Comparison of ENCODE assay signal across 8 mouse cellular contexts in genomic region chrX:102003632-102004315, GRCm38 (mm10).
DNase-seq lines count a peak whose midpoint lies in the region; ATAC-seq and TF ChIP-seq lines count a peak whose summit lies in the region.

No protein-coding gene starts in this region.

- no peaks in the 10 kb centered on the region for H3K9me3 ChIP-seq in liver, embryonic 11.5 days (ENCODE audit: control insufficient read depth, low read length)
- H3K9me3 ChIP-seq in liver, postnatal 0 days (ENCODE audit: low read length) = no peaks in the 10 kb centered on the region
- no peaks in the 10 kb centered on the region for H3K9me3 ChIP-seq in hindbrain, embryonic 16.5 days (ENCODE audit: control insufficient read depth, low read length)
- H3K9me3 ChIP-seq in limb, embryonic 13.5 days = no peaks in the 10 kb centered on the region
- no peaks in the 10 kb centered on the region for H3K9me3 ChIP-seq in stomach, embryonic 15.5 days

- no peak overlapping the region for H3K27ac ChIP-seq in liver, embryonic 11.5 days (ENCODE audit: low read depth, low read length)
- H3K27ac ChIP-seq in liver, postnatal 0 days (ENCODE audit: low read depth) = no peak overlapping the region
- peak overlapping the region; percentile 25; the same call in 1 of the 2 replicates for H3K27ac ChIP-seq in hindbrain, embryonic 16.5 days (ENCODE audit: low read depth, low read length)
- no peak overlapping the region for H3K27ac ChIP-seq in limb, embryonic 13.5 days
- no peak overlapping the region for H3K27ac ChIP-seq in stomach, embryonic 15.5 days

- whole genome bisulfite sequencing in liver, embryonic 11.5 days = 23% methylated on average over 20 of the region's 20 CpGs
- 20% methylated on average over 20 of the region's 20 CpGs for WGBS in liver, postnatal 0 days (ENCODE audit: insufficient replicate concordance)
- WGBS in hindbrain, embryonic 16.5 days = 11% methylated on average over 20 of the region's 20 CpGs
- WGBS in limb, embryonic 13.5 days = 24% methylated on average over 20 of the region's 20 CpGs
- 21% methylated on average over 20 of the region's 20 CpGs for WGBS in stomach, embryonic 15.5 days

- H3K9ac ChIP-seq in liver, embryonic 11.5 days (ENCODE audit: low read depth, low read length) = no peak overlapping the region
- H3K9ac ChIP-seq in liver, postnatal 0 days (replicated peaks) = no peak overlapping the region
- peak overlapping the region; percentile 57 for H3K9ac ChIP-seq in hindbrain, embryonic 16.5 days (ENCODE audit: low read depth, low read length)
- no peak overlapping the region; the same call in 1 of the 2 replicates for H3K9ac ChIP-seq in limb, embryonic 13.5 days
- no peak overlapping the region for H3K9ac ChIP-seq in stomach, embryonic 15.5 days

- no peak for TF ChIP-seq CTCF in liver, postnatal 0 days (IDR thresholded peaks at IDR 0.05; ENCODE audit: low read depth)

- DNase-seq in liver, embryonic 11.5 days (ENCODE audit: low spot score) = no peak
- no peak for DNase-seq in liver, postnatal 0 days
- peak; percentile 75 to 81 for DNase-seq in cerebellum, postnatal 25 days
- no peak for DNase-seq in thymus, adult 18-20 months
- no peak for DNase-seq in lung, postnatal 4 days

- no peak overlapping the region for H3K4me3 ChIP-seq in liver, embryonic 11.5 days (ENCODE audit: low read depth, low read length)
- no peak overlapping the region for H3K4me3 ChIP-seq in liver, postnatal 0 days (ENCODE audit: low read depth, low read length)
- H3K4me3 ChIP-seq in hindbrain, embryonic 16.5 days (ENCODE audit: low read length) = peak overlapping the region; percentile 40
- H3K4me3 ChIP-seq in limb, embryonic 13.5 days = peak overlapping the region; percentile 38
- peak overlapping the region; percentile 25 for H3K4me3 ChIP-seq in stomach, embryonic 15.5 days (replicated peaks)

- H3K27me3 ChIP-seq in liver, embryonic 11.5 days (replicated peaks; ENCODE audit: control insufficient read depth, insufficient read depth, low read length) = peaks cover 69% of the 10 kb centered on the region
- H3K27me3 ChIP-seq in liver, postnatal 0 days (ENCODE audit: insufficient read depth, low read length) = peaks cover 29% of the 10 kb centered on the region
- peaks cover 10% of the 10 kb centered on the region; the same call in 1 of the 2 replicates for H3K27me3 ChIP-seq in hindbrain, embryonic 16.5 days (replicated peaks; ENCODE audit: control insufficient read depth, insufficient read depth, low read length)
- H3K27me3 ChIP-seq in limb, embryonic 13.5 days = peaks cover 78% of the 10 kb centered on the region
- peaks cover 4% of the 10 kb centered on the region; the same call in 1 of the 2 replicates for H3K27me3 ChIP-seq in stomach, embryonic 15.5 days (replicated peaks)

- no peaks in the 10 kb centered on the region for H3K36me3 ChIP-seq in liver, embryonic 11.5 days (ENCODE audit: control insufficient read depth, insufficient read depth, low read length)
- H3K36me3 ChIP-seq in liver, postnatal 0 days (replicated peaks; ENCODE audit: insufficient read depth, low read length) = no peaks in the 10 kb centered on the region
- no peaks in the 10 kb centered on the region for H3K36me3 ChIP-seq in hindbrain, embryonic 16.5 days (ENCODE audit: control insufficient read depth, insufficient read depth, low read length)
- H3K36me3 ChIP-seq in limb, embryonic 13.5 days = no peaks in the 10 kb centered on the region
- no peaks in the 10 kb centered on the region for H3K36me3 ChIP-seq in stomach, embryonic 15.5 days

- no peak for TF ChIP-seq EP300 in liver, postnatal 0 days (IDR thresholded peaks at IDR 0.05; ENCODE audit: low read depth)

- H3K4me1 ChIP-seq in liver, embryonic 11.5 days (replicated peaks; ENCODE audit: control insufficient read depth, insufficient read depth, low read length) = no peaks in the 10 kb centered on the region
- H3K4me1 ChIP-seq in liver, postnatal 0 days (ENCODE audit: insufficient read depth) = no peaks in the 10 kb centered on the region
- H3K4me1 ChIP-seq in hindbrain, embryonic 16.5 days (ENCODE audit: control insufficient read depth, insufficient read depth, low read depth, low read length) = peaks cover 2% of the 10 kb centered on the region; the same call in 1 of the 2 replicates
- peaks cover 25% of the 10 kb centered on the region; the same call in 1 of the 2 replicates for H3K4me1 ChIP-seq in limb, embryonic 13.5 days
- H3K4me1 ChIP-seq in stomach, embryonic 15.5 days = 0 out of 2 replicates have a peak, but pooled peaks cover 5% of the 10 kb centered on the region

- ATAC-seq in liver, embryonic 11.5 days (replicated peaks; ENCODE audit: low FRiP score) = no peak
- no peak for ATAC-seq in liver, postnatal 0 days
- peak; percentile 91 for ATAC-seq in hindbrain, embryonic 16.5 days
- peak; percentile 65; the same call in 1 of the 2 replicates for ATAC-seq in limb, embryonic 13.5 days (ENCODE audit: low FRiP score, low read depth)
- 0 out of 2 replicates have a peak, but pooled peaks have one; percentile 14 for ATAC-seq in stomach, embryonic 15.5 days (ENCODE audit: insufficient read depth, low FRiP score, low read depth)

- peak overlapping the region; percentile 50 for H3K4me2 ChIP-seq in liver, embryonic 11.5 days
- no peak overlapping the region for H3K4me2 ChIP-seq in liver, postnatal 0 days (ENCODE audit: low read depth, low read length)
- H3K4me2 ChIP-seq in hindbrain, embryonic 16.5 days (ENCODE audit: low read length) = peak overlapping the region; percentile 63
- peak overlapping the region; percentile 70 for H3K4me2 ChIP-seq in limb, embryonic 13.5 days (replicated peaks)
- H3K4me2 ChIP-seq in stomach, embryonic 15.5 days = peak overlapping the region; percentile 51

Comparison
In these comparisons a context has a peak if more than half of its experiments do, and no peak if none do; other contexts are left out.
1. ATAC-seq: peak in hindbrain, embryonic 16.5 days (single experiment), limb, embryonic 13.5 days (single experiment) and stomach, embryonic 15.5 days (single experiment); none in liver, embryonic 11.5 days (single experiment) and liver, postnatal 0 days (single experiment).
2. DNase-seq: peak in cerebellum, postnatal 25 days (2 of 2); none in liver, embryonic 11.5 days (single experiment), liver, postnatal 0 days (single experiment), thymus, adult 18-20 months (0 of 2) and lung, postnatal 4 days (0 of 2).
3. H3K4me3 ChIP-seq: peak in hindbrain, embryonic 16.5 days (single experiment), limb, embryonic 13.5 days (single experiment) and stomach, embryonic 15.5 days (single experiment); none in liver, embryonic 11.5 days (single experiment) and liver, postnatal 0 days (single experiment).